27 mouse cellular contexts compared by ENCODE assay signal in genomic region chr2:132016034-132016433, GRCm38 (mm10).
"Had no signal": no experiment of that assay in that cellular context is flagged by ENCODE, and none has a peak within 500 bp of the region (broad histone marks: within the 10 kb centered on the region; RNA-seq: fewer than 3 reads in every experiment).

No protein-coding gene starts in this region.

- DNase-seq: gastrocnemius, adult 2 months; gastrocnemius, postnatal 10 days; gastrocnemius, postnatal 25 days; heart, adult 18-20 months; heart, postnatal 14 days; heart, postnatal 36 days; kidney, adult 18-20 months; kidney, adult 8-10 months; kidney, postnatal 10 days; kidney, postnatal 25 days; kidney, postnatal 4 days; liver; liver, embryonic 13.5 days had no signal

- H3K36me3 ChIP-seq: heart, embryonic 10.5 days; heart, embryonic 13.5 days; heart, embryonic 15.5 days; intestine, embryonic 15.5 days; limb, embryonic 10.5 days; limb, embryonic 12.5 days; liver, embryonic 13.5 days; liver, embryonic 15.5 days had no signal

- H3K4me2 ChIP-seq: heart, embryonic 13.5 days; heart, embryonic 15.5 days; hindbrain, embryonic 13.5 days; hindbrain, embryonic 15.5 days; intestine, embryonic 15.5 days; limb, embryonic 12.5 days; liver, embryonic 11.5 days; liver, embryonic 13.5 days; liver, embryonic 15.5 days had no signal

- H3K4me1 ChIP-seq: hindbrain, embryonic 15.5 days had no signal

- H3K27ac ChIP-seq: gastrocnemius, adult 2 months; heart, embryonic 10.5 days; heart, embryonic 13.5 days; heart, embryonic 15.5 days; hindbrain, embryonic 13.5 days; hindbrain, embryonic 15.5 days; intestine, embryonic 15.5 days; layer of hippocampus, adult 2 months; left cerebral cortex, adult 2 months; limb, embryonic 10.5 days; limb, embryonic 12.5 days; liver, embryonic 13.5 days; liver, embryonic 15.5 days had no signal

- H3K9ac ChIP-seq: heart, embryonic 13.5 days; heart, embryonic 15.5 days; hindbrain, embryonic 13.5 days; hindbrain, embryonic 15.5 days; intestine, embryonic 15.5 days; limb, embryonic 12.5 days; liver, embryonic 13.5 days; liver, embryonic 15.5 days had no signal

- H3K4me3 ChIP-seq: gastrocnemius, adult 2 months; heart, embryonic 10.5 days; heart, embryonic 13.5 days; heart, embryonic 15.5 days; hindbrain, embryonic 13.5 days; hindbrain, embryonic 15.5 days; intestine, embryonic 15.5 days; layer of hippocampus, adult 2 months; left cerebral cortex, adult 2 months; limb, embryonic 10.5 days; limb, embryonic 12.5 days; liver, embryonic 13.5 days; liver, embryonic 15.5 days had no signal

- H3K27me3 ChIP-seq: heart, embryonic 13.5 days; heart, embryonic 15.5 days; hindbrain, embryonic 13.5 days; hindbrain, embryonic 15.5 days; intestine, embryonic 15.5 days; limb, embryonic 12.5 days; liver, embryonic 13.5 days had no signal

- ATAC-seq: inflammation-experienced regulatory T-cells, adult 6 months; intestine, embryonic 15.5 days; intestine, postnatal 0 days had no signal

- H3K9me3 ChIP-seq: heart, embryonic 10.5 days; heart, embryonic 13.5 days; heart, embryonic 15.5 days; hindbrain, embryonic 13.5 days; hindbrain, embryonic 15.5 days; intestine, embryonic 15.5 days; limb, embryonic 10.5 days; limb, embryonic 12.5 days; liver, embryonic 13.5 days; liver, embryonic 15.5 days had no signal
